1 mouse cellular context compared by ENCODE assay signal in the genomic region with DNA sequence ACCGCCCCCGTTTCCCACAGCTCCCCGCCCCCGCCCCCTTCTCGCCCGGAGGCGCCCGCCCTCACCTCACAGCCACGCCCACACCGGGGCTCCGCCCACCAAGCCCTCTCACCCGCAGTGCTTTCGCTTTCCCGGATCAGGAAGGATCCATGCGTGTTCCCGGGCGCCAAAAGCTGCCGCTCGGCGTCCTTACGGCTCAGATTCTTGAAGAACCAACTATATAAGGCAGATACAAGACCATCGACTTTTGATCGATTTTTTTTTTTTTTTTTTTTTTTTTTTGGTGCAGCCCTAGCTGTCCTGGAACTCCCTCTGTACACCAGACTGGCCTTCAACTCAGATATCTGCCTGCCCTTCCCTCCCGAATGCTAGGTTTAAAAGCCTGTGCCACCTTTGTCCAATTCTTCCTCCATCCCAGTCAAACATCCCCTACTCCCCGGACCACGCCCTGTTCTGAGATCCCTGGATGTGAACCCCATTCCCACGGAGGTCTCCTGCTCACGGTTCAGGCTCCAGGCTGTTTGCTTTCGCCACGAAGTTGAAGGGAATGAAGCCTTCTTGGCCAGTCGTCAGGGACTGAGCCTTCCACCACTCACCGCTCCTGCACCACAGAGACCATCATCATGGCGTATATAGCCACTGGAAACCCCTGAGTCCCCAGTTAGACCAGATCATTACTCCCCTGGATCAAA.
A peak's percentile ranks its signal among the peaks of the same experiment; 100 is the strongest.
TF ChIP-seq lines count a peak whose summit lies in the region.

No protein-coding gene starts in this region.

TF ChIP-seq in C2C12, 6 proteins besides CTCF, POLR2A, EP300 and RAD21:
- peak; percentile 41 for TF ChIP-seq MAX (IDR thresholded peaks at IDR 0.05)
- no peak for TF ChIP-seq USF1 (IDR thresholded peaks at IDR 0.05; ENCODE audit: low read depth)
- TF ChIP-seq MYOG (IDR thresholded peaks at IDR 0.05; ENCODE audit: control insufficient read depth, extremely low read depth, insufficient read length) = no peak
